15 mouse cellular contexts compared by ENCODE assay signal in genomic region chr2:124234636-124235221, GRCm38 (mm10).
DNase-seq lines count a peak whose midpoint lies in the region; ATAC-seq and TF ChIP-seq lines count a peak whose summit lies in the region.
"Had no signal": no experiment of that assay in that cellular context is flagged by ENCODE, and none has a peak within 500 bp of the region (broad histone marks: within the 10 kb centered on the region; RNA-seq: fewer than 3 reads in every experiment).

No protein-coding gene starts in this region.

- no peak for ATAC-seq in hindbrain, embryonic 12.5 days (ENCODE audit: low FRiP score)
- ATAC-seq in lung, embryonic 15.5 days (ENCODE audit: borderline replicate concordance, extremely low read depth, low FRiP score, low TSS enrichment), result peak; percentile 46; the same call in 1 of the 2 replicates
- ATAC-seq in midbrain, embryonic 15.5 days (replicated peaks), result peak; percentile 75
- no peak for ATAC-seq in megakaryocyte, adult 5-6 weeks (ENCODE audit: poor library complexity, severe bottlenecking)
- ATAC-seq in liver, postnatal 0 days, result no peak
- ATAC-seq: intestine, embryonic 16.5 days had no signal

- 79% methylated on average over 9 of the region's 9 CpGs for WGBS in hindbrain, embryonic 10.5 days
- 74% methylated on average over 9 of the region's 9 CpGs for WGBS in hindbrain, embryonic 12.5 days
- WGBS in lung, embryonic 15.5 days, result 60% methylated on average over 9 of the region's 9 CpGs
- WGBS in midbrain, embryonic 15.5 days, result 56% methylated on average over 9 of the region's 9 CpGs
- 80% methylated on average over 9 of the region's 9 CpGs for WGBS in liver, postnatal 0 days (ENCODE audit: insufficient replicate concordance)

- no peak overlapping the region for H3K9ac ChIP-seq in hindbrain, embryonic 12.5 days
- H3K9ac ChIP-seq in lung, embryonic 15.5 days, result no peak overlapping the region
- no peak overlapping the region for H3K9ac ChIP-seq in midbrain, embryonic 15.5 days
- no peak overlapping the region for H3K9ac ChIP-seq in liver, postnatal 0 days (replicated peaks)
- H3K9ac ChIP-seq: liver, embryonic 15.5 days had no signal

- no peaks in the 10 kb centered on the region for H3K36me3 ChIP-seq in hindbrain, embryonic 10.5 days
- no peaks in the 10 kb centered on the region for H3K36me3 ChIP-seq in hindbrain, embryonic 12.5 days
- no peaks in the 10 kb centered on the region for H3K36me3 ChIP-seq in lung, embryonic 15.5 days
- H3K36me3 ChIP-seq in midbrain, embryonic 15.5 days (replicated peaks), result no peaks in the 10 kb centered on the region
- no peaks in the 10 kb centered on the region for H3K36me3 ChIP-seq in liver, postnatal 0 days (replicated peaks; ENCODE audit: insufficient read depth, low read length)
- H3K36me3 ChIP-seq: liver, embryonic 15.5 days had no signal

- no peak for TF ChIP-seq CTCF in brain, embryonic 14.5 days (IDR thresholded peaks at IDR 0.05; ENCODE audit: borderline replicate concordance, extremely low read depth, insufficient read depth, insufficient read length)
- TF ChIP-seq CTCF in liver, postnatal 0 days (IDR thresholded peaks at IDR 0.05; ENCODE audit: low read depth), result no peak

- peak overlapping the region; percentile 67; the same call in 1 of the 2 replicates for H3K27ac ChIP-seq in hindbrain, embryonic 10.5 days
- no peak overlapping the region for H3K27ac ChIP-seq in hindbrain, embryonic 12.5 days
- H3K27ac ChIP-seq in lung, embryonic 15.5 days, result no peak overlapping the region
- H3K27ac ChIP-seq in midbrain, embryonic 15.5 days, result peak overlapping the region; percentile 27
- H3K27ac ChIP-seq in liver, postnatal 0 days (ENCODE audit: low read depth), result no peak overlapping the region
- H3K27ac ChIP-seq: liver, embryonic 15.5 days had no signal

- no peak overlapping the region for H3K4me3 ChIP-seq in hindbrain, embryonic 10.5 days
- H3K4me3 ChIP-seq in hindbrain, embryonic 12.5 days, result no peak overlapping the region
- no peak overlapping the region for H3K4me3 ChIP-seq in lung, embryonic 15.5 days
- H3K4me3 ChIP-seq in midbrain, embryonic 15.5 days, result no peak overlapping the region
- H3K4me3 ChIP-seq in liver, postnatal 0 days (ENCODE audit: low read depth, low read length), result no peak overlapping the region
- H3K4me3 ChIP-seq: liver, embryonic 15.5 days; myocyte had no signal

- H3K4me2 ChIP-seq in hindbrain, embryonic 12.5 days (replicated peaks), result no peak overlapping the region
- H3K4me2 ChIP-seq in lung, embryonic 15.5 days, result no peak overlapping the region
- no peak overlapping the region for H3K4me2 ChIP-seq in midbrain, embryonic 15.5 days
- no peak overlapping the region for H3K4me2 ChIP-seq in liver, postnatal 0 days (ENCODE audit: low read depth, low read length)
- H3K4me2 ChIP-seq: liver, embryonic 15.5 days had no signal

- H3K9me3 ChIP-seq in hindbrain, embryonic 10.5 days, result no peaks in the 10 kb centered on the region
- H3K9me3 ChIP-seq in hindbrain, embryonic 12.5 days (replicated peaks), result no peaks in the 10 kb centered on the region
- no peaks in the 10 kb centered on the region for H3K9me3 ChIP-seq in lung, embryonic 15.5 days
- H3K9me3 ChIP-seq in midbrain, embryonic 15.5 days, result no peaks in the 10 kb centered on the region
- H3K9me3 ChIP-seq in liver, postnatal 0 days (ENCODE audit: low read length), result no peaks in the 10 kb centered on the region
- H3K9me3 ChIP-seq: liver, embryonic 15.5 days had no signal

- TF ChIP-seq POLR2A in brain, embryonic 14.5 days (IDR thresholded peaks at IDR 0.05; ENCODE audit: borderline replicate concordance, extremely low read depth, insufficient read depth, insufficient read length, poor library complexity, severe bottlenecking), result no peak

- peaks cover 13% of the 10 kb centered on the region for H3K4me1 ChIP-seq in hindbrain, embryonic 10.5 days (replicated peaks)
- H3K4me1 ChIP-seq in hindbrain, embryonic 12.5 days, result no peaks in the 10 kb centered on the region
- H3K4me1 ChIP-seq in lung, embryonic 15.5 days, result no peaks in the 10 kb centered on the region
- H3K4me1 ChIP-seq in midbrain, embryonic 15.5 days, result peaks cover 12% of the 10 kb centered on the region; the same call in 1 of the 2 replicates
- H3K4me1 ChIP-seq in liver, postnatal 0 days (ENCODE audit: insufficient read depth), result no peaks in the 10 kb centered on the region
- H3K4me1 ChIP-seq: liver, embryonic 15.5 days had no signal

- H3K27me3 ChIP-seq in hindbrain, embryonic 10.5 days (ENCODE audit: insufficient read depth, poor library complexity, severe bottlenecking), result no peaks in the 10 kb centered on the region
- H3K27me3 ChIP-seq in hindbrain, embryonic 12.5 days, result no peaks in the 10 kb centered on the region
- H3K27me3 ChIP-seq in lung, embryonic 15.5 days, result no peaks in the 10 kb centered on the region
- no peaks in the 10 kb centered on the region for H3K27me3 ChIP-seq in midbrain, embryonic 15.5 days (replicated peaks)
- H3K27me3 ChIP-seq in liver, postnatal 0 days (ENCODE audit: insufficient read depth, low read length), result no peaks in the 10 kb centered on the region
- H3K27me3 ChIP-seq: liver, embryonic 15.5 days had no signal

- DNase-seq in hindbrain, embryonic 10.5 days (ENCODE audit: low spot score), result no peak
- DNase-seq in brain, embryonic 14.5 days (ENCODE audit: low read depth), result peak; percentile 50
- DNase-seq in left cerebral cortex, adult 8-10 months (ENCODE audit: low spot score in 2 of 2), result no peak
- DNase-seq in liver, postnatal 0 days, result no peak
- DNase-seq: adrenal gland, postnatal 25 days; B cell, adult 2 months; cerebellum, adult 11 months; thymus, postnatal 4 days had no signal

- no peak for TF ChIP-seq EP300 in liver, postnatal 0 days (IDR thresholded peaks at IDR 0.05; ENCODE audit: low read depth)

Comparison
In these comparisons a context has a peak if more than half of its experiments do, and no peak if none do; other contexts are left out.
1. H3K27ac ChIP-seq: peak in hindbrain, embryonic 10.5 days (single experiment) and midbrain, embryonic 15.5 days (single experiment); none in hindbrain, embryonic 12.5 days (single experiment), lung, embryonic 15.5 days (single experiment) and liver, postnatal 0 days (single experiment).
2. ATAC-seq: peak in lung, embryonic 15.5 days (single experiment) and midbrain, embryonic 15.5 days (single experiment); none in hindbrain, embryonic 12.5 days (single experiment), megakaryocyte, adult 5-6 weeks (single experiment) and liver, postnatal 0 days (single experiment).